ENCODE assay signal across 8 mouse cellular contexts in the genomic region with DNA sequence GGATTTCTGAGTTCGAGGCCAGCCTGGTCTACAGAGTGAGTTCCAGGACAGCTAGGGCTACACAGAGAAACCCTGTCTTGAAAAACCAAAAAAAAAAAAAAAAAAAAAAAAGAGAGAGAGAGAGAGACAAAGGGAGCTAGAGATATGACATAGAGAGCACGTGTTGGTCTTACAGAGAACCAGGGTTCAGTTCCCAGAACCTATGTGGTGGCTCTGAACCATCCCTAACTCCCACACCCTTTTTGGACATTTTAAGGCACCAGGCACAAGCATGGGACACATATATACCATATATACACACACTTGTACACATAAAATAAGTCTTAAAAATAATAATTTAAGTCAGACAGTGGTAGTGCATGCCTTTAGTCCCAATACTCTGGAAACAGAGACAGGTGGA. TPM values are rescaled to one million over a fixed set of nuclear protein-coding genes. Genes with fewer than 3 reads are reported as not detected.
A peak's percentile ranks its signal among the peaks of the same experiment; 100 is the strongest.
DNase-seq lines count a peak whose midpoint lies in the region; ATAC-seq and TF ChIP-seq lines count a peak whose summit lies in the region.
"Not testable (repeated sequence)": the region's sequence is repeated elsewhere in the genome, so short reads cannot be mapped to it uniquely, and the experiment has no call there.

No protein-coding gene starts in this region.

- peak overlapping the region; percentile 13; the same call in 1 of the 2 replicates for H3K27ac ChIP-seq in liver, embryonic 11.5 days (ENCODE audit: low read depth, low read length)
- not testable (repeated sequence) for H3K27ac ChIP-seq in liver, embryonic 12.5 days; liver, postnatal 0 days (ENCODE audit: low read depth)
- peak overlapping the region; percentile 74 for H3K27ac ChIP-seq in liver, embryonic 13.5 days
- H3K27ac ChIP-seq in liver, embryonic 14.5 days = peak overlapping the region; percentile 42
- H3K27ac ChIP-seq in liver, embryonic 15.5 days (replicated peaks) = 0 out of 2 replicates have a peak overlapping the region, but pooled peaks have one; percentile 1
- peak overlapping the region; percentile 77; the same call in 1 of the 2 replicates for H3K27ac ChIP-seq in spleen, adult 2 months (ENCODE audit: insufficient read depth, low read length)

- TF ChIP-seq CTCF in liver, embryonic 14.5 days (IDR thresholded peaks at IDR 0.05; ENCODE audit: low read depth); liver, postnatal 0 days (IDR thresholded peaks at IDR 0.05; ENCODE audit: low read depth); spleen, adult 2 months (IDR thresholded peaks at IDR 0.05; ENCODE audit: extremely low read depth, insufficient read depth, insufficient read length, insufficient replicate concordance): not testable (repeated sequence)

- not testable (repeated sequence) for H3K9ac ChIP-seq in liver, embryonic 11.5 days (ENCODE audit: low read depth, low read length); liver, embryonic 14.5 days (replicated peaks); liver, embryonic 15.5 days; liver, postnatal 0 days (replicated peaks)
- peak overlapping the region; percentile 22; the same call in 1 of the 2 replicates for H3K9ac ChIP-seq in liver, embryonic 12.5 days
- peak overlapping the region; percentile 52; the same call in 1 of the 2 replicates for H3K9ac ChIP-seq in liver, embryonic 13.5 days

- not testable (repeated sequence) for H3K4me3 ChIP-seq in liver, embryonic 11.5 days (ENCODE audit: low read depth, low read length); liver, embryonic 12.5 days; liver, embryonic 13.5 days (replicated peaks); liver, embryonic 14.5 days (ENCODE audit: insufficient read depth in 1 of 2, low read depth in 2 of 2, low read length in 2 of 2); liver, embryonic 15.5 days (replicated peaks); liver, postnatal 0 days (ENCODE audit: low read depth, low read length); spleen, adult 2 months (ENCODE audit: extremely low read depth, insufficient read depth, insufficient read length)

- peak overlapping the region; percentile 33 for H3K4me2 ChIP-seq in liver, embryonic 11.5 days
- H3K4me2 ChIP-seq in liver, embryonic 12.5 days = peak overlapping the region; percentile 51; the same call in 1 of the 2 replicates
- not testable (repeated sequence) for H3K4me2 ChIP-seq in liver, embryonic 13.5 days; liver, embryonic 14.5 days (ENCODE audit: low read depth); liver, postnatal 0 days (ENCODE audit: low read depth, low read length)
- H3K4me2 ChIP-seq in liver, embryonic 15.5 days = peak overlapping the region; percentile 44; the same call in 1 of the 2 replicates

- H3K9me3 ChIP-seq in liver, embryonic 11.5 days (ENCODE audit: control insufficient read depth, low read length); liver, embryonic 12.5 days (replicated peaks); liver, embryonic 13.5 days (replicated peaks); liver, embryonic 14.5 days (ENCODE audit: control insufficient read depth, low read length); liver, embryonic 15.5 days (replicated peaks); liver, postnatal 0 days (ENCODE audit: low read length): not testable (repeated sequence)

- not testable (repeated sequence) for TF ChIP-seq POLR2A in spleen, adult 2 months (IDR thresholded peaks at IDR 0.05; ENCODE audit: low read depth, low read length)

- ATAC-seq in liver, embryonic 11.5 days (replicated peaks; ENCODE audit: low FRiP score); liver, embryonic 15.5 days (ENCODE audit: insufficient read depth): not testable (repeated sequence)
- ATAC-seq in liver, embryonic 12.5 days = peak; percentile 59
- 0 out of 2 replicates have a peak, but pooled peaks have one; percentile 30 for ATAC-seq in liver, embryonic 13.5 days (ENCODE audit: low read depth)
- peak; percentile 27; the same call in 1 of the 2 replicates for ATAC-seq in liver, embryonic 14.5 days (ENCODE audit: insufficient read depth)
- 0 out of 2 replicates have a peak, but pooled peaks have one; percentile 16 for ATAC-seq in liver, postnatal 0 days

- not testable (repeated sequence) for H3K36me3 ChIP-seq in liver, embryonic 11.5 days (ENCODE audit: control insufficient read depth, insufficient read depth, low read length); liver, embryonic 12.5 days; liver, embryonic 13.5 days; liver, embryonic 14.5 days (replicated peaks; ENCODE audit: control insufficient read depth, insufficient read depth, low read depth); liver, embryonic 15.5 days (replicated peaks); liver, postnatal 0 days (replicated peaks; ENCODE audit: insufficient read depth, low read length); spleen, adult 2 months (ENCODE audit: control insufficient read depth, insufficient read depth, low read length)

- 73% methylated on average over 2 of the region's 2 CpGs for WGBS in liver, embryonic 11.5 days
- WGBS in liver, embryonic 12.5 days (ENCODE audit: insufficient replicate concordance) = 37% methylated on average over 2 of the region's 2 CpGs
- 44% methylated on average over 2 of the region's 2 CpGs for WGBS in liver, embryonic 13.5 days (ENCODE audit: insufficient replicate concordance)
- 58% methylated on average over 2 of the region's 2 CpGs for WGBS in liver, embryonic 14.5 days (ENCODE audit: insufficient replicate concordance)
- 37% methylated on average over 2 of the region's 2 CpGs for WGBS in liver, embryonic 15.5 days (ENCODE audit: insufficient replicate concordance)
- WGBS in liver, postnatal 0 days (ENCODE audit: insufficient replicate concordance) = 44% methylated on average over 1 of the region's 2 CpGs
- WGBS in spleen, adult 2 months = 81% methylated on average over 2 of the region's 2 CpGs

- peaks cover 19% of the 10 kb centered on the region for H3K4me1 ChIP-seq in liver, embryonic 11.5 days (replicated peaks; ENCODE audit: control insufficient read depth, insufficient read depth, low read length)
- peaks cover 63% of the 10 kb centered on the region for H3K4me1 ChIP-seq in liver, embryonic 12.5 days
- peaks cover 69% of the 10 kb centered on the region for H3K4me1 ChIP-seq in liver, embryonic 13.5 days (replicated peaks)
- H3K4me1 ChIP-seq in liver, embryonic 14.5 days (replicated peaks; ENCODE audit: control insufficient read depth in 2 of 2, insufficient read depth in 2 of 2, low read length in 1 of 2) = peaks cover 22 to 26% of the 10 kb centered on the region in 2 experiments
- peaks cover 54% of the 10 kb centered on the region for H3K4me1 ChIP-seq in liver, embryonic 15.5 days (replicated peaks)
- not testable (repeated sequence) for H3K4me1 ChIP-seq in liver, postnatal 0 days (ENCODE audit: insufficient read depth); spleen, adult 2 months (ENCODE audit: control insufficient read depth, insufficient read depth, insufficient read length)

- not testable (repeated sequence) for H3K27me3 ChIP-seq in liver, embryonic 11.5 days (replicated peaks; ENCODE audit: control insufficient read depth, insufficient read depth, low read length); liver, embryonic 12.5 days (replicated peaks); liver, embryonic 13.5 days; liver, embryonic 14.5 days (ENCODE audit: control insufficient read depth, insufficient read depth, low read length); liver, embryonic 15.5 days; liver, postnatal 0 days (ENCODE audit: insufficient read depth, low read length); spleen, adult 2 months (ENCODE audit: control insufficient read depth, insufficient read depth, low read length)

- DNase-seq in c-Kit-positive CD71-positive TER-119-positive erythroid progenitor cells, embryonic 14.5 days (ENCODE audit: low spot score) = peak; percentile 72
- DNase-seq in liver, embryonic 11.5 days (ENCODE audit: low spot score); liver, embryonic 13.5 days; liver, embryonic 14.5 days (ENCODE audit: low read depth in 3 of 3, low spot score in 3 of 3); liver, postnatal 0 days; spleen, adult 2 months (ENCODE audit: low read depth in 1 of 2, low spot score in 2 of 2): not testable (repeated sequence)

- TF ChIP-seq EP300 in liver, embryonic 14.5 days (IDR thresholded peaks at IDR 0.05; ENCODE audit: low read depth); liver, postnatal 0 days (IDR thresholded peaks at IDR 0.05; ENCODE audit: low read depth): not testable (repeated sequence)

RNA-seq across cellular contexts. Expression of a gene that starts 3.9 kb away (rescaled TPM):
- polyA plus RNA-seq in liver, embryonic 11.5 days (2014; fragmentation: Nextera tagmentation; extraction: Ambion mirVana) = 4.5 and 4.9 TPM in 2 replicates
- 3.4 and 4.3 TPM in 2 replicates for polyA plus RNA-seq in liver, embryonic 12.5 days (2016; fragmentation: Nextera tagmentation; extraction: Ambion mirVana)
- 3.3 and 3.7 TPM in 2 replicates for polyA plus RNA-seq in liver, embryonic 13.5 days (2015; fragmentation: Nextera tagmentation; extraction: Ambion mirVana)
- polyA plus RNA-seq in liver, embryonic 14.5 days (2012; rRNA removed) = 1.9 TPM in 2 replicates
- polyA plus RNA-seq in liver, embryonic 14.5 days (2014; fragmentation: Nextera tagmentation; extraction: Ambion mirVana) = 2.5 and 2.7 TPM in 2 replicates
- polyA plus RNA-seq in liver, embryonic 15.5 days (2015; fragmentation: Nextera tagmentation; extraction: Ambion mirVana) = 2.9 and 3.4 TPM in 2 replicates
- polyA plus RNA-seq in liver, postnatal 0 days (2015; fragmentation: Nextera tagmentation; extraction: Ambion mirVana) = 2.4 and 2.5 TPM in 2 replicates
- polyA plus RNA-seq in spleen, adult 2 months (2012; rRNA removed) = 1.6 and 1.8 TPM in 2 replicates

RNA-seq across cellular contexts. Expression of a gene that starts 4.8 kb away (rescaled TPM):
- polyA plus RNA-seq in liver, embryonic 11.5 days (2014; fragmentation: Nextera tagmentation; extraction: Ambion mirVana) = 87.8 and 90.6 TPM in 2 replicates
- polyA plus RNA-seq in liver, embryonic 12.5 days (2016; fragmentation: Nextera tagmentation; extraction: Ambion mirVana) = 69.9 and 71.0 TPM in 2 replicates
- polyA plus RNA-seq in liver, embryonic 13.5 days (2015; fragmentation: Nextera tagmentation; extraction: Ambion mirVana) = 60.6 and 63.2 TPM in 2 replicates
- polyA plus RNA-seq in liver, embryonic 14.5 days (2012; rRNA removed) = 24.4 and 31.0 TPM in 2 replicates
- 50.2 and 55.7 TPM in 2 replicates for polyA plus RNA-seq in liver, embryonic 14.5 days (2014; fragmentation: Nextera tagmentation; extraction: Ambion mirVana)
- polyA plus RNA-seq in liver, embryonic 15.5 days (2015; fragmentation: Nextera tagmentation; extraction: Ambion mirVana) = 42.4 and 44.9 TPM in 2 replicates
- 31.9 and 34.9 TPM in 2 replicates for polyA plus RNA-seq in liver, postnatal 0 days (2015; fragmentation: Nextera tagmentation; extraction: Ambion mirVana)
- 20.3 and 61.4 TPM in 2 replicates for polyA plus RNA-seq in spleen, adult 2 months (2012; rRNA removed)

RNA-seq across cellular contexts. Expression of a gene that starts 13.9 kb away (rescaled TPM):
- polyA plus RNA-seq in liver, embryonic 11.5 days (2014; fragmentation: Nextera tagmentation; extraction: Ambion mirVana) = 188 and 191 TPM in 2 replicates
- 274 and 281 TPM in 2 replicates for polyA plus RNA-seq in liver, embryonic 12.5 days (2016; fragmentation: Nextera tagmentation; extraction: Ambion mirVana)
- 269 and 278 TPM in 2 replicates for polyA plus RNA-seq in liver, embryonic 13.5 days (2015; fragmentation: Nextera tagmentation; extraction: Ambion mirVana)
- polyA plus RNA-seq in liver, embryonic 14.5 days (2012; rRNA removed) = 139 and 184 TPM in 2 replicates
- polyA plus RNA-seq in liver, embryonic 14.5 days (2014; fragmentation: Nextera tagmentation; extraction: Ambion mirVana) = 258 and 279 TPM in 2 replicates
- polyA plus RNA-seq in liver, embryonic 15.5 days (2015; fragmentation: Nextera tagmentation; extraction: Ambion mirVana) = 293 and 323 TPM in 2 replicates
- polyA plus RNA-seq in liver, postnatal 0 days (2015; fragmentation: Nextera tagmentation; extraction: Ambion mirVana) = 154 and 164 TPM in 2 replicates
- 125 and 162 TPM in 2 replicates for polyA plus RNA-seq in spleen, adult 2 months (2012; rRNA removed)

RNA-seq across cellular contexts. Expression of a gene that starts 20.2 kb away (rescaled TPM):
- polyA plus RNA-seq in liver, embryonic 11.5 days (2014; fragmentation: Nextera tagmentation; extraction: Ambion mirVana) = 860 and 893 TPM in 2 replicates
- polyA plus RNA-seq in liver, embryonic 12.5 days (2016; fragmentation: Nextera tagmentation; extraction: Ambion mirVana) = 590 and 610 TPM in 2 replicates
- 511 and 613 TPM in 2 replicates for polyA plus RNA-seq in liver, embryonic 13.5 days (2015; fragmentation: Nextera tagmentation; extraction: Ambion mirVana)
- 144 and 262 TPM in 2 replicates for polyA plus RNA-seq in liver, embryonic 14.5 days (2012; rRNA removed)
- polyA plus RNA-seq in liver, embryonic 14.5 days (2014; fragmentation: Nextera tagmentation; extraction: Ambion mirVana) = 348 and 351 TPM in 2 replicates
- 471 and 504 TPM in 2 replicates for polyA plus RNA-seq in liver, embryonic 15.5 days (2015; fragmentation: Nextera tagmentation; extraction: Ambion mirVana)
- 331 and 375 TPM in 2 replicates for polyA plus RNA-seq in liver, postnatal 0 days (2015; fragmentation: Nextera tagmentation; extraction: Ambion mirVana)
- 112 and 116 TPM in 2 replicates for polyA plus RNA-seq in spleen, adult 2 months (2012; rRNA removed)

RNA-seq across cellular contexts. Expression of a gene that starts 26.4 kb away (rescaled TPM):
- polyA plus RNA-seq in liver, embryonic 11.5 days (2014; fragmentation: Nextera tagmentation; extraction: Ambion mirVana) = 5.0 and 7.1 TPM in 2 replicates
- polyA plus RNA-seq in liver, embryonic 12.5 days (2016; fragmentation: Nextera tagmentation; extraction: Ambion mirVana) = 2.8 and 2.9 TPM in 2 replicates
- polyA plus RNA-seq in liver, embryonic 13.5 days (2015; fragmentation: Nextera tagmentation; extraction: Ambion mirVana) = 2.3 and 3.4 TPM in 2 replicates
- polyA plus RNA-seq in liver, embryonic 14.5 days (2012; rRNA removed) = 1.2 and 1.4 TPM in 2 replicates
- 2.5 and 3.1 TPM in 2 replicates for polyA plus RNA-seq in liver, embryonic 14.5 days (2014; fragmentation: Nextera tagmentation; extraction: Ambion mirVana)
- polyA plus RNA-seq in liver, embryonic 15.5 days (2015; fragmentation: Nextera tagmentation; extraction: Ambion mirVana) = 2.1 and 2.8 TPM in 2 replicates
- 4.7 and 5.4 TPM in 2 replicates for polyA plus RNA-seq in liver, postnatal 0 days (2015; fragmentation: Nextera tagmentation; extraction: Ambion mirVana)
- polyA plus RNA-seq in spleen, adult 2 months (2012; rRNA removed) = 13.7 and 17.1 TPM in 2 replicates
